Mouse (Mus musculus): ENCODE data around the gene Xpc. TPM values are rescaled to one million over a fixed set of nuclear protein-coding genes. Genes with fewer than 3 reads are reported as not detected.
A peak's percentile ranks its signal among the peaks of the same experiment; 100 is the strongest.

The Xpc gene
- 20.8 and 21.7 TPM in 2 replicates for polyA plus RNA-seq (2015; fragmentation: Nextera tagmentation; extraction: Ambion mirVana)

DNA sequence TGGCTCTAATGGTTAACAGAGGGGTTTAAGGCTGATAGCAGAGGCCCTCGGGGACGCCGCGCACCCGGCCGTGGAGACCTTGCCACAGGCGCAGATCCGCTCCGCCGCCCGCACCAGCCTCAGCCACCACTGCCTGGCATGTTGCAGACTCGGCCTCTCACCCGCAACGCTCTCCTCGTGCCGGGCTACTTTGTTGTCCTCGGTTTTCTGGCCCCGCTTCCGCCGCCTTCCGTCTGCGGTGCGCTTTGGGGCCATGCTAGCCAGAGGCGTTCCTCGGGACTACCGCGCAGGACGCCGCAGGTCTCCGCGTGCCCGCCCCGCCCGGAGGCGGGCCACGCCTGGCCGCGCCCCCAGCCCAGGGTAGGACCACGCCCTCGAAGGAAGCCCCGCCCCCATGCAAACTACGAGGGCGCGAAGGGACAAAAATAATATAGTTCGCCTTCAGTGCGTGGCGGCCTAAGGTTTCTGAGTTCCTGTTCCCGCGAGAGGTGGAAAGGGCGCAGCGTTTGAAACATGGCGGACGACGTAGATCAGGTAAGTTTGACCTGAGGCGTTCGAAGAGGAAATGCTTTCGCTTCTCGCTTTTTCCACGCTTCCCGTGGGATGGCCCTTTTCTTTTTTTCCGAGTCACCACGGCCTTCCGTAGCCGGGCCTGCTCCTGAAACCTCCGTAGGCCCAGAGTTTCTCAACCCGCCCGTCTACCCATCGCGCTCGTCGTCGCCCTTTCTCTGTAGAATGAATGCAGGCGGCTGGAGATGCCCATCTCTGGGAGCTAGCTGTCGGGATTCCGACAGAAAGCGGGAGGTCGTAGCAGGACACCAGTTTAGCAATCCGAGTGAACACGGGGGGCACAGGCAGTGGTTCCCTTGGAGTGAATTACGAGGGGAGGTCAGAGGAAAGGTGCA, at the start of gene Xpc, which contains the start of gene Lsm3:
TSS of gene Xpc (minus strand) at position 344 of the 905 bp plus-strand sequence.
TSS of gene Lsm3 (plus strand) at position 384 of the 905 bp plus-strand sequence.
- under 1% methylated on average over 80 of the region's 80 CpGs for WGBS
- Histone ChIP-seq H3K27ac (replicated peaks) (peak within 1 kb of the TSS; percentile 70), H3K9ac (replicated peaks) (peak within 1 kb of the TSS; percentile 86), H3K4me3 (peak within 1 kb of the TSS; percentile 88), H3K4me2 (replicated peaks) (peak within 1 kb of the TSS; percentile 71), H3K27me3 (no peaks in the 10 kb centered on the region), H3K36me3 (peaks cover 31% of the 10 kb centered on the region), H3K9me3 (no peaks in the 10 kb centered on the region), H3K4me1 (peaks cover 25% of the 10 kb centered on the region)
- ATAC-seq (replicated peaks), result peak; percentile 98

GRCm38 (mm10) chr6:91563031-91563430, 47.3 kb upstream of the Xpc start:
- WGBS, result 88% methylated on average over 3 of the region's 3 CpGs
- Histone ChIP-seq H3K9ac (replicated peaks) (no peak overlapping the region), H3K4me1 (no peaks in the 10 kb centered on the region), H3K27ac (replicated peaks) (no peak overlapping the region), H3K4me2 (replicated peaks) (no peak overlapping the region), H3K36me3 (no peaks in the 10 kb centered on the region), H3K4me3 (no peak overlapping the region), H3K9me3 (no peaks in the 10 kb centered on the region), H3K27me3 (no peaks in the 10 kb centered on the region)
- no peak for ATAC-seq (replicated peaks)

DNA sequence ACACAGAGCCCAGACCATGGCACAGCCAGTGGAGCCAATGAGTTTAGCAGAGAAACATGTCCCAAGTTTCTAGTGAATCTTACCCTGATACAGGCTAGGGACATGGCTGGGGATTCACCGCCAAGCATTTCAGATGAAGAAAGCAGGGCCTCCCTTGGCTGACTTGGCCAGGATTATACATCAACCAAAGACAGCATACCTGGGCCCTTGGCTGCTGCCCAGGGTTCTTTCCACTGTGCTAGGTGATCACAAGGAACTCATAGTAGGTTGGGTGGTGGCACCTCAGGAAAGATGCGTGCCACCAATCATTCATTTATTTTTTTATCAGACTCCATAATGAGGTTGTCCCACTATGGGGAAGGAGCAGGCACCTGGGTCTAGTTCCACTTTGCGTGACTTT, 44.5 kb upstream of the Xpc start:
- no peaks in the 10 kb centered on the region for H3K4me1 ChIP-seq
- WGBS, result 95% methylated on average over 3 of the region's 3 CpGs
- no peaks in the 10 kb centered on the region for H3K27me3 ChIP-seq
- H3K36me3 ChIP-seq, result no peaks in the 10 kb centered on the region
- H3K4me2 ChIP-seq (replicated peaks), result no peak overlapping the region
- no peaks in the 10 kb centered on the region for H3K9me3 ChIP-seq
- no peak overlapping the region for H3K4me3 ChIP-seq
- H3K27ac ChIP-seq (replicated peaks), result no peak overlapping the region
- ATAC-seq (replicated peaks), result no peak
- no peak overlapping the region for H3K9ac ChIP-seq (replicated peaks)

- Histone ChIP-seq H3K9me3 (no peaks in the 10 kb centered on the region), H3K27me3 (no peaks in the 10 kb centered on the region), H3K27ac (replicated peaks) (no peak overlapping the region), H3K4me3 (no peak overlapping the region), H3K4me1 (no peaks in the 10 kb centered on the region), H3K9ac (replicated peaks) (no peak overlapping the region), H3K36me3 (no peaks in the 10 kb centered on the region), H3K4me2 (replicated peaks) (no peak overlapping the region)
- no peak for ATAC-seq (replicated peaks)
- 63% methylated on average over 4 of the region's 4 CpGs for whole genome bisulfite sequencing
These were observed 43.7 kb upstream of the Xpc start for GRCm38 (mm10) chr6:91559371-91559770.

GRCm38 (mm10) chr6:91558565-91558964, 42.9 kb upstream of the Xpc start:
- H3K27ac ChIP-seq (replicated peaks), result no peak overlapping the region
- WGBS, result 76% methylated on average over 1 of the region's 1 CpGs
- no peak overlapping the region for H3K4me2 ChIP-seq (replicated peaks)
- no peaks in the 10 kb centered on the region for H3K36me3 ChIP-seq
- no peak overlapping the region for H3K9ac ChIP-seq (replicated peaks)
- ATAC-seq (replicated peaks), result no peak
- H3K27me3 ChIP-seq, result no peaks in the 10 kb centered on the region
- H3K9me3 ChIP-seq, result no peaks in the 10 kb centered on the region
- no peaks in the 10 kb centered on the region for H3K4me1 ChIP-seq
- no peak overlapping the region for H3K4me3 ChIP-seq

DNA sequence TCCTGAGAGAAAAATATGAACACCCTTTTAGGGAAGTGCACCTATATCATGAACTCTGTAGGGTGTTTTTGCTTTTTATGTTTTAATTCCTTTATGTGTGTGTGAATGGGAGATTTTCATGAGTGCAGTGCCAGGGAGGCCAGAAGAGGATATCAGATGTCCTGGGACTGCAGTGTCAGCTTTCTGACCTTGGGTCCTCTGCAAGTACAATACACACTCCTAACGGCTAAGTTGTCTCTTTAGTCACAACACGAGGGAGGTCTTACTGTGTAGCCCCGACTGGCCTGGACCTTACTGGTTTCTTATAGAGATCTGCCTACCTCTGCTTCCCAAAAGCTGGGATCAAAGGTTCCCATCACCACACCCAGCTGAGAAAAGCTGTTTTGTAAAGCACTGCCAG, 37.0 kb upstream of the Xpc start:
- no peaks in the 10 kb centered on the region for H3K36me3 ChIP-seq
- H3K9me3 ChIP-seq, result no peaks in the 10 kb centered on the region
- no peak overlapping the region for H3K9ac ChIP-seq (replicated peaks)
- H3K27ac ChIP-seq (replicated peaks), result no peak overlapping the region
- H3K27me3 ChIP-seq, result no peaks in the 10 kb centered on the region
- ATAC-seq (replicated peaks), result no peak
- 67% methylated on average over 3 of the region's 3 CpGs for WGBS
- no peak overlapping the region for H3K4me2 ChIP-seq (replicated peaks)
- H3K4me3 ChIP-seq, result no peak overlapping the region
- H3K4me1 ChIP-seq, result no peaks in the 10 kb centered on the region

DNA sequence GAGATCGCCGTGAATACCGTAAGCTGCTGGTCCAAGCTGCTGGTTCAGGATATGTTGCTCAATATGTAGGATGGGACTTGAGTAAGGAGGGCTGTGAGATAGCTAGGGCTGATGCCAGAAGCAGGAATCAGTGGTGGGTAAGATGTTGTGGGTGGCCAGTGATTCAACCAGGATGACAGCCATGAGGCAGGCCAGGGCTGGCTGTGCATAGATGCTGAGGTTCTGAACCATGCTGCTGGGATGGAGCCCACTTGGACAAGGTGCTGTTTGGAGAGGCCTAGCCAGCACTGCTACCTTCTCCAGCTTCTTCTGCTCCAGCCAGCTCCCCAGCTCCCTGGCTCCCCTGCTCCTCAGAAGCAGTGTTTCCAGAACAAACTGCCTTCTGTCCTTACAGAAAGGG, 36.0 kb upstream of the Xpc start:
- ATAC-seq (replicated peaks), result no peak
- H3K36me3 ChIP-seq, result no peaks in the 10 kb centered on the region
- H3K27ac ChIP-seq (replicated peaks), result no peak overlapping the region
- no peaks in the 10 kb centered on the region for H3K4me1 ChIP-seq
- no peak overlapping the region for H3K4me2 ChIP-seq (replicated peaks)
- no peaks in the 10 kb centered on the region for H3K27me3 ChIP-seq
- WGBS, result 92% methylated on average over 3 of the region's 3 CpGs
- no peak overlapping the region for H3K9ac ChIP-seq (replicated peaks)
- H3K9me3 ChIP-seq, result no peaks in the 10 kb centered on the region
- no peak overlapping the region for H3K4me3 ChIP-seq

- H3K27ac ChIP-seq (replicated peaks), result no peak overlapping the region
- no peak for ATAC-seq (replicated peaks)
- WGBS, result 85% methylated on average over 5 of the region's 5 CpGs
- no peaks in the 10 kb centered on the region for H3K36me3 ChIP-seq
- H3K27me3 ChIP-seq, result no peaks in the 10 kb centered on the region
- no peaks in the 10 kb centered on the region for H3K9me3 ChIP-seq
- H3K4me3 ChIP-seq, result no peak overlapping the region
- no peaks in the 10 kb centered on the region for H3K4me1 ChIP-seq
- H3K9ac ChIP-seq (replicated peaks), result no peak overlapping the region
- H3K4me2 ChIP-seq (replicated peaks), result no peak overlapping the region
These were observed 33.9 kb upstream of the Xpc start for GRCm38 (mm10) chr6:91549621-91550020.

DNA sequence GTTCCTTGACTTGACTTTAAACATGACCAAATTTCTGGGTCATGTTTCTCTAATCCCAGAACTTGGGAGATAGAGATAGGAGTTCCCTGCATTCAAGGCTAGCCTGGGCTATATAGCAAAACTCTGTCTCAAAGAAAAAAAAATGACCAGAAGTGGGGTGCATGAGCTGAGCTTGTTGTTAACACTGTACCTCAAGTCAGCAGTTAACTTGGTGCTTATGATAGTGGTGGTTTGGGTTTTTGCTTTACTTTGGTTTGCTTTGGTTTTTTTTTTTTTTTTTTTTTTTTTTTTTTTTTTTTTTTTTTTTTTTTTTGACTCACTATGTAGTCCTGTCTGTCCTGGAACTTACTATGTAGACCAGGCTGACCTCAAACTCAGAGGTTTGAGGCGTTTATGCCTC, 31.6 kb upstream of the Xpc start:
- H3K27ac ChIP-seq (replicated peaks), result no peak overlapping the region
- 47% methylated on average over 1 of the region's 1 CpGs for WGBS

DNA sequence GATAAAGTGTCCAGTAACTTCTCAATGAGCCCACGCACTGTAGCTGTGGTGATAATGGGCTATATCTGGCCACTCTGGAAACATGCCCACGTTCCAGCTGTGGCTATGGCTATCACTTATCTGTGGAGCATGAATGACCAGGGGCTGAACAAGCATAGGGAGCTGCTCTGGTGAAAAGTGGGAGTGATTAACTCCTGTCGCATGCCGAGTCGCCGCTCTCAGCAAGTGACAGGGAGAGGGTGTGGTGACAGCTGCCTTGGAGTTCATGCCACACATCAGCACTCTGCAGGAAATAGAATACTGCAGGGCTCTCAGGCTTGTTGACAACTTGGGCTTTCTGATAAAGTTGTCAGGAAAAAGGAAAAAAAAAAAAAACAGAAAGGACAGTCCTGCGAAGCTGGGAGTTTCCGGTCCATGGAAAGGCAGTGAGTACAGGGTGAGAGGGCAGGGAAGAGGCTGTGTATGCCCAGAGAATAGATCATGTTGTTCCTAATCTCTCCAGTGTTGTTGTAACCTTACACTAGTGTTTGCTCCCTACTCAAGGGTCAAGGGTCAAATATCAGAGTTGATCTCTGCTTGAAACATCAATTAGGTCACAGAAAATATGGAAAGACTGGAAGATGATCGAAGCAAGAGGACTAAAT, 30.7 kb upstream of the Xpc start:
- Histone ChIP-seq H3K27ac (replicated peaks) (no peak overlapping the region), H3K4me3 (no peak overlapping the region), H3K9me3 (no peaks in the 10 kb centered on the region), H3K9ac (replicated peaks) (no peak overlapping the region), H3K27me3 (no peaks in the 10 kb centered on the region), H3K4me2 (replicated peaks) (no peak overlapping the region), H3K36me3 (no peaks in the 10 kb centered on the region), H3K4me1 (no peaks in the 10 kb centered on the region)
- whole genome bisulfite sequencing, result 80% methylated on average over 9 of the region's 9 CpGs
- no peak for ATAC-seq (replicated peaks)

More for the DNA sequence above, 31.6 kb upstream of the Xpc start:
- Histone ChIP-seq H3K4me1 (no peaks in the 10 kb centered on the region), H3K9me3 (no peaks in the 10 kb centered on the region), H3K36me3 (no peaks in the 10 kb centered on the region), H3K4me2 (replicated peaks) (no peak overlapping the region), H3K9ac (replicated peaks) (no peak overlapping the region), H3K27me3 (no peaks in the 10 kb centered on the region), H3K4me3 (no peak overlapping the region)
- no peak for ATAC-seq (replicated peaks)

DNA sequence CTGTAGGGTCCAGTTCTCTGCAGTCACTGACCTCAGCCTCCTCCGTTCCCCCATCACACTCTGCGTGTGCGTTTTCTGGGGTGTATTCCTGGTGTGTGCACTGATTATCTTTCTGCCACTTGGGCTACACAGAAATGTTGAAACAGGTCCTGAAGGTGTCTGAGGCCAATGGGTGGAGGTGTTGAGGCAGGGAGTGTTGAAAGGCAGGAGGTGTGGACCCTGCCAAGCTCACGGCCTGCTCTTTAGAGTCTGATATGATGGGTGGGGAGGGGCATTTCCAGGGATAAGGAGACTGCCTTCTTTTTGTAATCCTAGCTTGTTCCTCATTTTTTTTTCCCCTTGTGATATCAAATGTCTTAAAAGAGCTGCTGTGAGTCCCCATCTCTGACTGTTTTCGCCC, 27.4 kb upstream of the Xpc start:
- H3K4me3 ChIP-seq, result no peak overlapping the region
- H3K27me3 ChIP-seq, result no peaks in the 10 kb centered on the region
- H3K9ac ChIP-seq (replicated peaks), result no peak overlapping the region
- 83% methylated on average over 5 of the region's 5 CpGs for WGBS
- no peak overlapping the region for H3K27ac ChIP-seq (replicated peaks)
- H3K4me2 ChIP-seq (replicated peaks), result no peak overlapping the region
- no peaks in the 10 kb centered on the region for H3K9me3 ChIP-seq
- ATAC-seq (replicated peaks), result no peak
- no peaks in the 10 kb centered on the region for H3K36me3 ChIP-seq
- no peaks in the 10 kb centered on the region for H3K4me1 ChIP-seq

GRCm38 (mm10) chr6:91541276-91541675, 25.6 kb upstream of the Xpc start:
- Histone ChIP-seq H3K9me3 (no peaks in the 10 kb centered on the region), H3K27me3 (no peaks in the 10 kb centered on the region), H3K4me1 (no peaks in the 10 kb centered on the region), H3K27ac (replicated peaks) (no peak overlapping the region), H3K36me3 (no peaks in the 10 kb centered on the region), H3K4me2 (replicated peaks) (no peak overlapping the region), H3K9ac (replicated peaks) (no peak overlapping the region), H3K4me3 (no peak overlapping the region)
- 67% methylated on average over 3 of the region's 3 CpGs for WGBS
- no peak for ATAC-seq (replicated peaks)

Measured in forebrain, embryonic 15.5 days (tissue).